Mouse (Mus musculus) spleen, adult 12 weeks (tissue): ENCODE data around the gene Sec14l1.
"Not testable (repeated sequence)": the region's sequence is repeated elsewhere in the genome, so short reads cannot be mapped to it uniquely, and the experiment has no call there.

ENCODE experiments used
- DNase-seq: peaks from one replicate; pipeline ENCODE4 v3.0.0; 2022; ENCODE audit warnings: low spot score

The Sec14l1 gene

DNA sequence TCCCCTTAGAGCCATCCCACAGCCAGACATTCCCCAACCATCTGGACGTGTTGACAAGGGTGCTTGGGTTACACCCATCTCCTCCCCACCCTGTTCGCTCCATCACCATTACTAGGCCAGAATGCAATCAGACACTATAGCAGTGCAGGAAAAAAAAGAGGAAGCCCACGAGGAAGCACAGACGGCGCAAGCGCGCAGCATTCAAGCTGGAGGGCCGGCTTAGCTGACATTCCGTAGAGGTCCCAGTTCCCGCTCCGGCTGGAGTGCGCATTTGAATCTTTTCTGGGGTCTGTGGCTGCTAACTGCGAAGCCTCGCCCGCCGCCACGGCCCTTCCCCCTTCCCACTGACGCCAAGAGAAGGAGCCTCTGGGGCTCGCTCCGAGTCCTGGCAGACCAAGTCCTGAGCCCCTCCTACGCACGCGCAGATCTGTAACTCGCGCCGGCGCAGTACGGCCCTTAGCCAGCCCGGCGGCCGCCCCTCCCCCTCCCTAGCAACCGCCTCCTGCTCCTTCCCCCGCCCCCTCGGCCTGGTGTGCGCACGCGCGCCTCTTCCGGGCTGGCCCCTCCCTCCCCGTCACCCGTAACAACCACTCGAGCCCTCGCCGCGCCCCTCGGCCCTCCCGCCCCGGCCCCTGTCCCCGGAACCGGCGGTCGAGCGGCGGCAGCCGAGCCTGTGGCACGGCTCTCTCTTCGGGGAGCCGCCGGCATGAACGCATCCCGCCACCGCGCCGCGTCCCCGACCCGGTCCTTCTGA is at the start of gene Sec14l1:
TSS of gene Sec14l1 (plus strand) at position 577 of the 754 bp plus-strand sequence.
- peak; percentile 96 for DNase-seq

DNA sequence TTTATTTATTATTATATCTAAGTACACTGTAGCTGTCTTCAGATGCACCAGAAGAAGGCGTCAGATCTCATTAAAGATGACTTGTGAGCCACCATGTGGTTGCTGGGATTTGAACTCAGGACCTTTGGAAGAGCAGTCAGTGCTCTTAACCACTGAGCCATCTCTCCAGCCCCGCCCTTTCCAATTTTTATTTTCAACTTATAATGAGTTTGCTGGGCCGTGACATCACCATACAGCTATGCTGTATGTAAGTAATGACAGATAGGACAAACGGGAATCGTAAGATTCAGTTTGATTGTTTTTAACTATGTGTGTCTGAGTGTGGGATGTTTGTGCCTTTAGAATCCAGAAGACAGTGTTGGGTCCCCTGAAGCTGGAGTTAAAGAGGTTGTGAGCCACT is 49.4 kb upstream of the Sec14l1 start:
- DNase-seq, result not testable (repeated sequence)

DNA sequence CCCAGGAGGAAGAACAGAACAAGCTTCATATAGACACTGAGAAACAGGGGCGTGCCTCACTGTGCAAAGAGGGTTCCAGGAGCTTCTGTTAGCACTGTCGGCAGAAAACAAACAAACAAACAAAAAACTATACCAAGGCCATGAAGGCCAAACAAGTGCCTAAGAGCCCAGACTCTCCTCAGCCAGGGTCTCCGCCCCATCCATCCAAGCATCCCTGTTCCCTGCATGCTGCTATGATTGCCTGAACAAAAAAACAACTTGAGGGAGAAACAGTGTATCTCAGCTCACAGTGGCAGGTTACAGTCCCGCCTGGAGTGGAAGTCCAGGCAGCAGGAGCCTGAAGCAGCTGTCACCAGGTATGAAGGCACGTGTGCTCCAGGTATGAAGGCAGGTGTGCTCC is 48.2 kb upstream of the Sec14l1 start:
- DNase-seq, result no peak

DNA sequence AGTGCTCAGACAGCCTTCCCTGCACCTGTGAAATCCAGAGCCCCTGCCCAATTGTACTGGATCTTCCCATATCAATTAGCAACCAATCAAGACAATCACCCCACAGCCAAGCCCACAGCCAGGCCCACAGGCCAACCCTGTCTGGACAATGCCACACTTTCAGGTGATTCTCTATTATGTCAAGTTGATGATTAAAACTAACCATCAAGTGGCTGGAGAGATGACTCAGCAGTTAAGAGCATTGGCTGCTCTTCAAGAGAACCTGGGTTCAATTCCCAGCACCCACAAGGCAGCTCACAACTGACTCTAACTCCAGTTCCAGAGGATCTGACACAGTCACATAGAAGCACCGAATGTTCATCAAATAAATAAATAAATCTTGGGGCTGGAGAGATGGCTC is 46.6 kb upstream of the Sec14l1 start:
- DNase-seq, result no peak

DNA sequence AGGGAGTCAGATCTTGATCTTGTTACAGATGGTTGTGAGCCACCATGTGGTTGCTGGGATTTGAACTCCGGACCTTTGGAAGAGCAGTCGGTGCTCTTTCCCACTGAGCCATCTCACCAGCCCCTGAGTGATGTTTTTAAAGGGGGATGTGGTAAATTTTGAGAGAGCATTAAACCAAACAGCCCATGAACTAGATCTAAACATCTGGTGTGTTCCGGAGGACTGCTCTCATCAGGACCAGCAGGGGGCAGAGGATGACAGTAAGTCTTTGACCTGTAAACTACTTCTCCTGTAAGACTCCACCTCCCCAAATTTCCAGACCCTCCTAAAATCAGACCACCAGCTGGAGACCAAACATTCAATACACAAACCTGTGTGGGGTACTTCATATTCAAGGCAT is 45.9 kb upstream of the Sec14l1 start:
- no peak for DNase-seq

DNA sequence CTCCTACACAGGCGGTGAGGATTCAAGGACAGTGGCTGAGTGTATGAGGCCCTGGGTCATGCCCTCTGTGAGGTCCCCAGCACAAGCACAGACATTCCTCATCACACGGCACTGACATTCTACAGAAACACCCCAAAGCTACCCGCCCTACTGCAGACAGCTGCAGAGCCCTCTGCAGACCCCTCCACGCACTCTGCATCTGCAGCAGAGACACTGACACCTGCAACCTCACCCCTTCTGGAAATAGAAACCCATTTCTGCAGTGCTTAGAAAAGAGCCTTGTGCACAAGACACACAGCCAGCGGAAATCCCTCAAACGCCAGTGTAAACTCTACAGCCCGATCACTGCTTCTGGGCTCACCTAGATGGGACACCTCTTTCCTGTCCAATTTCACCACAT is 44.3 kb upstream of the Sec14l1 start:
- DNase-seq, result no peak

DNA sequence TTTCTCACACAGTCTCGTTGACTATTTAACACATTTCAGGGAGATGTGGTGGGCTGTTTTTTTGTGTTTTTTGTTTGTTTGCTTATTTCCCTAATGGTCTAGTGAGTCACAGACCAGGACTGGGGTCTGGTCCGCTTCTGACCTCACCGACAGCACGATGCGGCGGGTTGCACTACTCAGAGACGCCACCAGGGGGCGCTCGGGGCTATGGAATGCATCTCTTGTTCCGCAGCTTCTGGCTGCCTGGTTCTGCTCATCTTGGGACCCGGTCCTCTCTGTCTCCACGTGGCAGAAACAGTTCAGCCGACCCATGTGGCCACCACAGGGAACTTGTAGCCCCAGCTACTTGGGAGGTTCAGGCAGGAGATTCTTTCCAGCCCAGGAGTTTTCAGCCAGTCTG is 42.8 kb upstream of the Sec14l1 start:
- peak; percentile 74 for DNase-seq

DNA sequence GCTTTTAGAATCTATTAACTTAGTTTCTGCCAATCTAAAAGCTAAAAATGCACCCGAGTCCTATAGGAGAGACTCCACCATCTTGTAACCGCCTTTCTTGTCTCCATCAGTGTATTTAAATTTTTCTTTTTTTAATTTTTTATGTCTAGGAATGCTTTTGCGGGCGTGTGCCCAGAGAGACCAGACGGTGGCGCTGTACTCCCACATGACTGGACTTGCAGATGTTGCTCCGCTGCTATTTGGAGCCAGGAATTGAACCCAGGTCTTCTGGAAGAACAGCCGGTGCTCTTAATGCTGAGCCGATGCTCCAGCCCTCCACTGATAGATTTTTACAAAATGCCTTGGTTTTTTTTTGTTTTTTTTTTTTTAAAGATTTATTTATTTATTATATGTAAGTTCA is 41.5 kb upstream of the Sec14l1 start:
- no peak for DNase-seq

DNA sequence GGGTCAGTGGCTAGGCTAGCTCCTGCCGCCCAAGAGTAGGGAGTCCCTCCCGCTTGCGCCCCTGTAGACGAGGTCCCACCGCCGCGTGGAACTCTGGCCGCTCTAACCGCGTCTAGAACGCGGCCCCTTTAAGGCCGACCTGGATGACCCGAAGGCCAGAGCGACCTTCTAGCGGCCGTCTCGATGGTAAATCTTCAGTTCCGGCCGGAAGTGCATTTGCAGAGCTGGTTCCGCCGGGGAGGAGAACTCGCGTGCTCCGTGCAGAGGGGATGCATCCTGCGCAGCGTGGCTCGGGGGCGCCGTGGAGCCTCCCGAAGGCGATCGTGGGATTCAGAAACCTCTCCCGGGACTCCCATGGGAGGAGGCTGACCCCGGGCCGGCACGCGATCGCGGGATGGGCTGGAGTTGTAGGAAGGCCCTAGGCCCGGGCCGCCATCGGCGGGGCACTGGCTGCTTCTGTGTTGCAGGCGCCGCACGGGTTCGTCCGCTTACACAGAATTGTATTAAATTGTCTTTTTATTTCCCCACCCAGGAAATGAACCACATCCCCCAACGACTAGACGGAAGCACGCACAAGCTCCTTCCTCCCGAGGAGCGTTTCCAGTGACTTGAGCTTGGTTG is 38.3 kb upstream of the Sec14l1 start:
- DNase-seq, result peak; percentile 70

DNA sequence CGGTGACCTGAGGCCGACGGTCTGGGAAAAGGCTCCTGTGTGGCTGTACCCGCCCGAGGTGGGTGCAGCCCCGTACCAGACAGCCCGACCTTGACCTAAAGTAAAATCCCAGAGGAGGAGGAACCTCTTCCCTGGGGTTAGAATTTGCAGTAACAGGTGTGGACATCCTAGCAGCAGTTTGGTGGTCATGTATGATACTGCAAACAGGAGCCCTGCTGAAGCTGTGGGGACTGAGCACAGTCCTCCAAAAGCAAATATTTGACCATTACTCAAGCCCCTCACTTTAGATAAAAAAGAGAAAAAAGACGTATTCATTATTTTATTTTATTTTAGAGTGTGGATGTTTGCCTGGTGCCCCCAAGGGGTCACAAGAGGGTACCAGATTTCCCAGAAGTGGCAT is 37.7 kb upstream of the Sec14l1 start:
- DNase-seq, result no peak

DNA sequence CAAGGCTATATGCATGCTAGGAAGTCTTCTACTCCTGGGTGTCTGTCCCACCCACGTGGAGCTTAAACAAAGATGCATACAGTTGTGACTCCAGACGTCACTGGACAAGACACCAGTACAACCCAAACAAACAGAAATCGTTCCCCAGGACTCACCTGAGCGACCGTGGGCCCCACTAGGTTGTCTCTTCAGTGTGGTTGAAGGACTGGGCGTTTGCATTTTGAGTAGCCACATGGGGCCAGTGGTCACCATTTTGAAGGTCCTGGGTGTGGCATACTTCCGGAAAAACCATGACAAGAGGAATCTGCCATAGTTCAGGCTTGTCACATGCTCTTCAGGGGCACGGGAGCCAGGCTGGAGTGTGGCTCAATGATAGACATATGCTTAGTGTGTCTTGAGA is 37.1 kb upstream of the Sec14l1 start:
- DNase-seq, result no peak

DNA sequence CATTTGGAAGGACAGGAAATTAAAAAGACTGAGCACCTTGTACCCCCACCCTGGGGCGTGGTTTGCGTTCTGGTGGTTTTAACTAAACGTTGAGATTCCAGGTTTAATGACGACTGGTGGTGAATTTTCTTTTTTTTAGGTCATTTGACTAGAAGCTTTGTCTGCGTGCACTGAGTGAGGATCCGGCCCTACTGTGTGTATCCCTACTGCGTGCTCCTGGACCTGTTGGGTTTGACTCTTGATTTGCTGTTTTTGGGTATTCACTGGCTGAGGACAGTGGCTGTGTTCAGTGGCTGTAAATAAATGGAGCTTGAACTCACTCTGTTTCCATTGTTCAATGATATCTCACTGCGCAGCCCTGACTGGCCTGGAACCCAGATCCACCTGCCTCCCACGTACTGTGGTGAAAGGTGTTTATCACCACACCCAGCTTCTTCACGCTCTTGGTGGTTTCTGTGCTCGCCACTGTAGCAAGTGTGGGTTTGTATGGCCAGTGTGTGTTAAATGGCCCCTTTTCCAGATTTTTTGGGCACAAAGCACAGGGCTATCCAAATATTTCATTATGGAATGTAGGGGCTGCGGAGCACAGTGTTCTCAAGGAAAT is 36.2 kb upstream of the Sec14l1 start:
- DNase-seq, result no peak

DNA sequence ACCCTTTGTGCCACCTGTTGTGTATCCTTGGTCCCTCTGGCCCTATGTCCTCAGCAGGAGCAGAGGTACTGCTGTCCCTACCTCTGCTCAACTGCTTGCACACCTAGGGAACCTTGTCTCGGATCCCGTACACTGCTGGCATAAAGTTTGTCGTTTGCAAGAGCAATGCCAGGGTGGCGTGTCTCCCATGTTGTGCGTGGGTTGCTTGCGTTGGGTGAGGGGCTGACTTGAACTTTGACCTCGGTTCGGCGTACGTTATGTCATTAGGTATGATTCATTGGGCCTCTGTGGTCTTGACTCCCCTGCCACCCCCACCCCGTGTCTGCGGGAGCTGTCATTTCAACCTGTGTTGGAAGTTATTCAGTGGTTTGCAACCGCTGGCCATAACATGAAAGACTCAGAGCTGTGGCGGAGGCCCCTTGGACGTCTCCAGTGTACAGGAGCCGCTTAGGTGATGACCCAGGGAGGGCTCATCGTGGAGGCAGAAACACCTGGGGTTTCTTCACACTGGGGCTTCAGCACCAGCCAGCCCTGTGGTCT is 35.2 kb upstream of the Sec14l1 start:
- no peak for DNase-seq

DNA sequence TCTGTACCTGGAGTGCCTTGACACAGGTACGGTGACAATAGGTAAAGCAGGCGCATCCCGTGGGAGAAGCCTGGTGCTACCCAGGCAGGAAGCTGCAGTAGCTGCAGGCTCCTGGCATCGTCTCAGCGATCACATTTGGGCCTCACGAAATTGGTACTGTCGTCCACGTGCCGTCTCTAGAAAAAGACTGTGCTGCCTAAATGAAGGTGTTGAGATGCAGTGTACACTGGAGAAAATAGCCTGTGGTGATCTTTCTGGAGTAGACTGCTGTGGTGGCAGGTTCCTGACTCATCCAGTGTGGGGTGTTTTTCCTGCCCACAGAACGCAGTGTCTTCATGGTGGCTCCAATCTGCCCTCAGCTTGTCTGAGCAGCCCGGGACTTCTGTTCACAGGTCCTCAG is 34.8 kb upstream of the Sec14l1 start:
- no peak for DNase-seq

DNA sequence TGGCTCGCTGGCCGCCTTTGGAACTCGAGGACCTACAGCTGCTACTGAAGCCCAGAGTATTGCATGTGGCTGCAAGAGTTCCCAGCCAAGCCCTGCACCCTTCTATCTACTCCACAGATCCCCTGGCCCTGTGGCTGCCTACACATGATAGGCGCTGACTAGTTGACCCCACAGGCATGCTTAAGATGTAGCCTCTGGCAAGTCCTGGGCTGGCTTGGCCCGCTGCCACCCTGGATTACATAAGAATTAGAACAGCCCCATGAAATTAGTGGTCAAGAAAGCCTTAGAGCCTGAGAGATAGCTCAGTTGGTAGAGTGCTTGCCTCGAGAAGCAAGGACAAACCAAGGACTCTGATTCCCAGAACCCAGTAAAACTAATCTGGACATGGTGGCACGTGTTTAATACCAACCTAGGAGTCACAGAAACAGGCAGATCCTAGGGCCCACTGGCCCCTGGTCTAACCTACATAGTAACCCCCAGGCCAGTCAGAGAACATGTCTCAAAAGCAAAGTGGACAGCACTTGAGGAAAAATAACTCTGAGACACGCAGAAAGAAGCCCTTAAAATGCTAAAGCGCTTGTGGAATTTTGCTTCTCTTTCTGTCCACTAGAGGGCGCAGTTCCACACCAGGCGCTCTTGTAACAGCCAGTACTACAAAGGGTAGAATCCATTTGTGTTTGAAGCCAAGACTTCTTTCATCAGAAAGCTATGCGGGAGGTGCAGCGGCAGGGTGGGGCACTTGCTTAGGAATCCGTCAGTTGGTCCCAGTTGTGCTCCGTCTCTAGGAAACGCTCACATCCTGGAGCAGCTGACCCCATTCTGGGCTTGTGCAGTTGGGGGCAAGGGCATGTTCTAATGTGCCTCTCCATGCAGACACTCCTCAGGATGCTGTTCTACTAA is 33.6 kb upstream of the Sec14l1 start:
- DNase-seq, result peak; percentile 33

DNA sequence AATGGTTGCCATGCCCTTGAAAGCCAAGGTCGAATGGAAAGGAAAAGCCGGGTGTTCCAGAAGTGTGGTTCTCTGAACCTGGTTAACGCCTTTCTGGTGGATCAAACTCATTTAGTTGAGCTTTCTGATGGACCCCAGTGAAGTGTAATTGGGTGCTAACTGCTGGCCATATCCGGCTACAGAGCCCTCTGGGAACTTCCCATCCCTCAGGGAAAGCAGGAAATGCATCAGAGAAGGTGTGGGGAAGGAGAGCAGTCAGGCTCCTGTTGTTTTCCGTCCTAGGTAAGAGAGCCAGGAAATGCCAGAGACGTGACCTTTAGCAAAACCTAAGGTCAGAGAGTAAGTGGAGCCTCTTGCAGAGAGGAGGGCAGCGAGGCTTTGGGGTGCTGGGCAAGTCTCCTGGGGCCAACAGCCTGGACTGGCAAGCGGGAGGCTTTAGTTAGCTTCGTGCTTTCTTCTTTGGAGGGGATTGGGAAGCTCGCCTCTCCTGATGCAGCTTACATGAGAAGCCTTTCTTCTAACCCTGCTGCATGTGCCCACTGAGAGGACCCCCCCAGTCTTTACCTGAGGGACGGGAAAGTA is 32.5 kb upstream of the Sec14l1 start:
- no peak for DNase-seq

DNA sequence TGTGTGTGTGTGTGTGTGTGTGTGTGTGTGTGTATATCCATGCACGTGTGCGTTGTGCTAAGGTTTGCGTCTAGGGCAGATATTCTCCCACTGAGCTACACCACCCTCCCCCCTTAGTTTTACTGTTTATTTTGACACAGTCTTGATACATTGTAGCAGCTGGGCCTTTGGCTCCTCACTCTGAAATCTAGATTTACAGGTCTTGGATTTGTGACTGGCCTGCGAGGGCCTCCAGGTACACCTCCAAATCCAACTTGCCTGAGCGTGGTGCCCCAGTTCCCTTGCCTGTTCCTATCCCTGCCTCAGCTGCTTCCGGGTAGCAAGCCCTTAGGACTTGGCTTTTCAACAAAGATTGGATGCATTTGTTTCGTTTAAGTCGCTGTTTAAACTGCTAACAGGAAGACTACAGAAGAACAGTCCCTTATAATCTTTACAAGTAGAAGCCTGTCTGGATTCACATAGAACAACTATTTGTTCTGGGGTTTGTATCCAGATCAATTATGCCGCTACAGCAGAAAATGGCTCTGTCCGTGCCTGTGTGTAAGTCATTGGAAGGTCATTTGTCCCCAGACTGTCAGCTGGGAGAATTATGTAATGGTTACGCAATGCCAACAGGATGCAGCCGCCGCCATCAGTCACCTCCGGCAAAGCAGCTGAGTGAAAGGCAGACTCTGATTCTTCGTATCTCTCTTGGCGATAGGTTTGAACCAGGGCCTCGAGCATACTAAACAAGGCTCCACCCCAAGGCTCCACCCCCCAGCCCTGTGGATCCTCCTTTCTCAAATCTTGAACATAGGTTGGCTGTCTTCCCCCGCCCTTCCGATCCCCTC is 31.7 kb upstream of the Sec14l1 start:
- DNase-seq, result no peak

DNA sequence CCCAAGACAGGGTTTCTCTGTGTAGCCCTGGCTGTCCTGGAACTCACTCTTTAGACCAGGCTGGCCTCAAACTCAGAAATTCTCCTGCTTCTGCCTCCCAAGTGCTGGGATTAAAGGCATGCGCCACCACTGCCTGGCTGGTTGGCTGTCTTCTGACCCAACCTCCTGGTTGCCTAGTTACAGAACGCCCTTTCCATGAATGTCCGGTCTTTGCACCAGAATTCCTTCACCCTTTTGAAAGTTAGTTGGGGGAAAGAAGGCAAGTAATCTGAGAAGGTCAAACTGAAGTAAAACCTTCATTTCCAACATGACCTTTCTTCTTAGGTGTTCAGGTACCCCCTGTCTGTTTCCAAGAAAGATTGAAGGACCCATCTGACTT is 31.1 kb upstream of the Sec14l1 start:
- not testable (repeated sequence) for DNase-seq

DNA sequence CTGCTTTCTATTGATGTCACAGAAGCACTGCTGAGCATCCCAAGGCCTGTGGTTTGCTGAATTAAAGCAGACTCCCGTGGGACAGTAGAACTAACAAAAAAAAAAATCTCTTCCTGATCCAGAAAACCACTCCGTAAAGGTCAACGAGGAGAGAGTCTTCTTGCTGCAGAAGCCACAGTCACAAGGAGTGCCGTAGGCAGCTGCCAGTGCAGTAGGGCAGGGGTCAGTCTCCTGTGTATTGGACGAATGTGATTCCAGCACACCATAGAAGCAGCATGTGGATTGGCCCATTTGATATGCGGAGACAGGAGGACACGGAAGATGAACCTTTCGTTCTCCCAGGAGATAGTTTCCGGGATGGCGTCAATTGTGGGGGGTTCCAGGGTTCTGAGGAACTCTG is 28.8 kb upstream of the Sec14l1 start:
- no peak for DNase-seq

DNA sequence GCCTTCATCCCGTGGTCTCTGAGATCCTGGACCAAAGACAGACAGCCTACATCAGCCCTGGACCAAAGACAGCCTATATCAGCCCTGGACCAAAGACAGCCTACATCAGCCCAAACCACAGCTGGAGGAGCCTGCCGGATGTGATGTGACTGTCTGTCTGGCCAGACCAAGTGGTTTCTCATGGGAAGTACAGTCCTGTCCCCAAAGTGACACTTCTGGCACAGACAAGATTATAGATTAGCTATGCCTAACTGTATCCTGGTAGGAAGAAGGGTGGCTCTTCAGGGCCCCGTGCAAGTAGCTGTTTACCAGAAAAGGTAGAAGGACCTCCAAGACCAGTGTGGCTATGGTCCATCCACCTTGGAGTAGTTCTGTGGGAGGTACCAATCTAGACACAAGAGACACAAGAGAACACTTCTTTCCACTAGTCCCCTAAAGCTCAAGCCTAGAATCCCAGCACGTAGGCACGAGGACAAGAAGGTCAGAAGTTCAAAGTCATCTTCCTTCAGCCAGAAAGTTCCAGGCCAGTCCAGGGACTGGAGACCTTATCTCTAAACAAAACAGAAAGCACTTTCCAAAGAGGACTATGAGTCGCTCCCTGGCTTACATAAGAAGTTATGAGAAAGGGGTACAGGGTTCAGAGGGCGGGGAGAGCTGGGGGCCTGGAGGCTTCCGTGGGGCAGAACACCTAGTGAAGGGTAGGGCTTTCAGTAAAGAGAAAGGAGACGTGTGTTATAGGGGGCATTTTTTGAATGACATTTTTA is 27.8 kb upstream of the Sec14l1 start:
- DNase-seq, result no peak
